Mouse (Mus musculus) gastrocnemius, postnatal 14 days (tissue): ENCODE measurements around the gene Dtx2. TPM values are rescaled to one million over a fixed set of nuclear protein-coding genes. Genes with fewer than 3 reads are reported as not detected.
"Not testable (repeated sequence)": the region's sequence is repeated elsewhere in the genome, so short reads cannot be mapped to it uniquely, and the experiment has no call there.

Experiments
- DNase-seq: peaks from one replicate; pipeline ENCODE4 v3.0.0; 2021; ENCODE audit warnings: mixed read lengths
- intact Hi-C: fragments of 180-260 bp; cut with DNase I; formaldehyde crosslinking; loops from one replicate; pipeline ENCODE4 v1.15.1; 2025; ENCODE audit warnings: low total_unique reads
- total RNA-seq, 2 experiments: library from RNA; stranded (reverse); gene quantifications; 2 replicates each; pipeline ENCODE4 v1.2.3; 2021

Dtx2 gene
- total RNA-seq, 2 experiments from 2014 or later: 6.7 to 7.5 TPM

- DNase-seq: no peak
- intact Hi-C loops: no loop called here
These were observed 21.6 kb downstream of the Dtx2 start for GRCm38 (mm10) chr5:136016014-136016876.

- DNase-seq: peak; percentile 59
These were observed 22.7 kb downstream of the Dtx2 start for GRCm38 (mm10) chr5:136017262-136017661.

GRCm38 (mm10) chr5:136018726-136019125 is 24.1 kb downstream of the Dtx2 start:
- intact Hi-C loops: no loop called here
- DNase-seq: no peak

More at GRCm38 (mm10) chr5:136017262-136017661, 22.7 kb downstream of the Dtx2 start:
- intact Hi-C loops: no loop called here

- DNase-seq: peak; percentile 35
These were observed 25.3 kb downstream of the Dtx2 start for GRCm38 (mm10) chr5:136019907-136020306.

GRCm38 (mm10) chr5:136025712-136026111 is 31.1 kb downstream of the Dtx2 start:
- DNase-seq: peak; percentile 74
- intact Hi-C loops: no loop called here

More at GRCm38 (mm10) chr5:136019907-136020306, 25.3 kb downstream of the Dtx2 start:
- intact Hi-C loops: no loop called here

- no peak for DNase-seq
- intact Hi-C loops: no loop called here
These were observed 32.3 kb downstream of the Dtx2 start for GRCm38 (mm10) chr5:136026859-136027258.

- no peak for DNase-seq
- intact Hi-C loops: no loop called here
These were observed 33.2 kb downstream of the Dtx2 start for GRCm38 (mm10) chr5:136027612-136028311.

- intact Hi-C loops: no loop called here
- DNase-seq: no peak
These were observed 40.3 kb downstream of the Dtx2 start for GRCm38 (mm10) chr5:136034868-136035267.

- intact Hi-C loops: no loop called here
- DNase-seq: no peak
These were observed 40.7 kb downstream of the Dtx2 start for GRCm38 (mm10) chr5:136035285-136035684.

GRCm38 (mm10) chr5:136036667-136037066 is 42.1 kb downstream of the Dtx2 start:
- no peak for DNase-seq
- intact Hi-C loops: no loop called here

GRCm38 (mm10) chr5:136038258-136039214 is 43.9 kb downstream of the Dtx2 start, which contains the start of gene Upk3b:
Gene Upk3b, plus strand, starts transcription at chr5:136038496.
- DNase-seq: no peak
- intact Hi-C loops: no loop called here

GRCm38 (mm10) chr5:136040210-136040609 is 45.6 kb downstream of the Dtx2 start:
- intact Hi-C loops: no loop called here
- no peak for DNase-seq

GRCm38 (mm10) chr5:136041260-136041659 is 46.7 kb downstream of the Dtx2 start:
- intact Hi-C loops: no loop called here
- DNase-seq: no peak

GRCm38 (mm10) chr5:136041666-136042065 is 47.1 kb downstream of the Dtx2 start:
- no peak for DNase-seq
- intact Hi-C loops: no loop called here

GRCm38 (mm10) chr5:136044865-136045264 is 50.3 kb downstream of the Dtx2 start:
- DNase-seq: no peak
- intact Hi-C loops: no loop called here

- intact Hi-C loops: no loop called here
- DNase-seq: no peak
These were observed 50.8 kb downstream of the Dtx2 start for GRCm38 (mm10) chr5:136045408-136045807.

GRCm38 (mm10) chr5:136045987-136046386 is 51.4 kb downstream of the Dtx2 start:
- peak; percentile 82 for DNase-seq
- intact Hi-C loops: no loop called here

- DNase-seq, intact Hi-C loops: not testable (repeated sequence)
These were observed 53.9 kb downstream of the Dtx2 start for GRCm38 (mm10) chr5:136048541-136048940.

- intact Hi-C loops: loop anchor here (10.0 kb wide), 1 partner anchor 155 kb away; no protein-coding TSS in a partner anchor
- DNase-seq: no peak
These were observed 55.3 kb downstream of the Dtx2 start for GRCm38 (mm10) chr5:136049926-136050325.
